Mouse (Mus musculus): ENCODE results near the gene Plscr3.
"Not testable (repeated sequence)": the region's sequence is repeated elsewhere in the genome, so short reads cannot be mapped to it uniquely, and the experiment has no call there.

The Plscr3 gene

GRCm38 (mm10) chr11:69833554-69833953 lies 12.6 kb upstream of the Plscr3 start:
- no peak for DNase-seq (ENCODE audit: low spot score)

- no peak for DNase-seq (ENCODE audit: low spot score)
Observed at GRCm38 (mm10) chr11:69834001-69834549, 12.1 kb upstream of the Plscr3 start.

GRCm38 (mm10) chr11:69835326-69835965 lies 10.7 kb upstream of the Plscr3 start:
- no peak for DNase-seq (ENCODE audit: low spot score)

DNA sequence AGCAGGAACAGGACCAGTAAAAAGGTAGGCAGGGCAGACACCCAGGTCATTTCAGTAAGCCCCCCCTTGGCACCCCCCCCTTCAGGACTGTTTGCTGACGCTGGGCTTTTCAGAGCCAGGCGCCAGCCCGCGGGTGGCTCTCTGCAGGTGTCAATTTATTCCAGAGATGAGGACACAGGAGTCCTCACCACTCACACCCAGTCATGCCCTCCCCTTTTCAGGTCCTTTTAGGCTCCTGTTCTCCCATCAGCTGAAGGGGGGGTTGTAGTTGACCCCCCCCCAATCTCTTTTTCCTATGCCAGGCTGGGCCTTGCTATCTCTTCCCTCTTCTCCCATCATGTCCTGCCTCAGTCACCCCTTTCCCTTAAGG lies 10.2 kb upstream of the Plscr3 start:
- no peak for DNase-seq (ENCODE audit: low spot score)

DNA sequence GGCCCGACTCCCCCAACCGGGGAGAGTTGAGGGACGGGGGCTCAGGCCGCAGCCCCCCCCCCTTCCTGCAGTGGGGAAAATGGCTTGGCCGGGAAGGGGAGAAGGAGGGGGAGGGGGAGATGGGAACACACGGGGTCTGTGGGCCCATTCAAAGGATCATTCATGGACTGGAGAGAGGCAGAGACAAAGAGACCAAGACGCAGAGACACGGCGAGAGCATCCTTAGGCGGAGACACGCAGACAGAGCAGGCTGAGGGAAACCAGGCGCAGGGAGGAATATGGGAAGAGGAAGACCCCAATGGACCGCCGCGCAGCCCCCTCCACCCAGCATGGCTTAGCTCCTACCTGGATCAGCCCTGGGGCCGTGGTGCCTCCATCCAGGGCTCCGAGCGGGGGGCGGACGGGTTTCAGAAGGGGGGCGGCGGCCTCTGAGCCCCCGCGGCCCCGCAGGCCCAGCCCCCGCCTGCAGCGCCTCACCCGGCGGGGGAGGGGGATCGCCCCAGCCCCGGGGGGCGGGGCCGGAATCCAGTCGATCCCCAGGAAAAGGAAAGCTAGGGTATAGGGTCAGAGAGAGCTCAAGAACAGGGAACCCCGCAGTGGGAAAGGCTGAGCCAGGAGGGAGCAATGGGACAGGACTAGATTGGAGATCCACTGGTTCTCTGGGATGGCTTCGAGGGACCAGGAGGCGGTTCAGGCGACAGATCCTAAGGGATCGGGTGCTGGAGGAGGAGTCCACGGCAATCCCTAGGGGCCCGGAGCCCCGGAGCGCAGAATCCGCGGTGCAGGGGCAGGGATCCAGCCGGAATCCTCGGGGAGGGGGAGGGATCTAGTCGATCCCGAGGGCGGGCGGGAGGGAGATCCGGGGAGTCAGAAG lies 9.2 kb upstream of the Plscr3 start:
- no peak for DNase-seq (ENCODE audit: low spot score)

DNA sequence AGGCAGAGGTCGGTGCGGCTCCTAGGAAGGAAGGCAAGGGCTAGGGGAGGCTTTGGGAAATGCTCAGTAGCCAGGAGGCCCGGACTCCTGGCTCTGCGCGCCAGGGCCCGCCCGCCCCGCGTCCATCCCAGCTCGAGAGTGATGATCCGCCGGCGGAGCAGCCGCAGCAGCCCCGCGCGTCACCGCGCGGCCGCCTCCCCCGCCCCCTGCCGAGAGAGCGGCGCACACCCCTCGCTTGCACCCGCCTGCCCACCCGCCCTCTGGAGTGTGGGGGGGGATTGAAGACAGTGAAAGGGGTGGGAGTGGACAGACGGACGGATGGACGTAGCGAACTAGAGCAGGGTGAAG lies 8.6 kb upstream of the Plscr3 start, which contains the start of gene Nlgn2:
Gene Nlgn2, minus strand, starts transcription at position 181 of the 348 bp plus-strand sequence.
- DNase-seq (ENCODE audit: low spot score): no peak

DNA sequence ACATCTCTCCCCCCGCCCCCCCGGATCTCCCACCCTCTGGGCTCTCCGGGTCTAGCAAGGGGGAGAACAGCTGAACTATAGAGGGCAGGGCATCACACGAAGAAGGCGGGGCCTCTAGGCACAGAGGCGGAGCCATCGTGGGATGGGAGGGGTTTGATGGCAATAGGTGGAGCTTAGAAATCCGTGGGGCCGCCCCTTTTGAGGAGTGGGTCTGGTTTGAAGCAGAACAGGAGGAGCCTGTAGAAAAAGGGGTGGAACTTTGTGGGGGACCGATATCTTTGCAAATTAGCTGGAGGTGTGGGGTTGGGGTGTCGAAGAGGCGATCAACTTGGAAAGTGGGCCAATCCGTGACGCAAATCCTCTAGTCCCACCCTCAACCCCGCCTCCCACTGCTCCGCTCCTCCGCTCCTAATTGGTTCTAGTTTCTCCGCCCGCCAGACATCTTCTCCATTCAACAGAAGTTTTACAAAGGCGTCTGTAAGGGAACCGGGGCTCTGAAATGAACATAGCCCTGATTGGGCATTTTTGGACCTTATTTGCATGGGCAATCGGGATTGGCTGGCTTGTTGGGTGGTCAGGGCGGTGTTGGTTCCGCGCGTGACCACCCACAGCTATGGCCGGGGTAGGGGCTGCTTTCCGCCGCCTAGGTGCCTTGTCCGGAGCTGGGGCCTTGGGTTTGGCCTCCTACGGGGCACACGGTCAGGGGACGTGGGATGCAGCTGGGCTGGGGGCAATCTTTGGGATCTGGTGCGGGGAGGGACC lies 8.0 kb upstream of the Plscr3 start, which contains the start of gene Tmem256:
Gene Tmem256, plus strand, starts transcription at position 563 of the 762 bp plus-strand sequence.
- peak; percentile 93 for DNase-seq (ENCODE audit: low spot score)

DNA sequence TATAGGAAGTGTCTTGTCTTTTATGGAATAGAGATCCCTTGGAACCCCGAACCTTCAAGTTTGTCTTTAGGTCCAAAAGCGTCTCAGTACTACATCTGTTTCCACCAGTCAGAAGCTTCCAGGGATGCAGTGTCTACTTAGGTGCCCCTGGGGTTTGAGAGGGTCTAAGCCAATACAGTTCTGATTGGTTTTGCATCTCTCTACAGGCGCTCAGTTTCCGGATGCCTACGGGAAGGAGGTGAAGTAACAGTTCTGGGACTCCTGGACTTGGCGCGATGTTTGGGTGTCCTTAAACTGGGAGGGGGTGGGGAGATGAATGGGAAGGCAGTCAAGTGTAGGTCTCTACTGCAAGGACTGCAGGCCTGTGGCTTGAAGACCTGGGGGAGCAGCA lies 7.5 kb upstream of the Plscr3 start:
- DNase-seq (ENCODE audit: low spot score): no peak

DNA sequence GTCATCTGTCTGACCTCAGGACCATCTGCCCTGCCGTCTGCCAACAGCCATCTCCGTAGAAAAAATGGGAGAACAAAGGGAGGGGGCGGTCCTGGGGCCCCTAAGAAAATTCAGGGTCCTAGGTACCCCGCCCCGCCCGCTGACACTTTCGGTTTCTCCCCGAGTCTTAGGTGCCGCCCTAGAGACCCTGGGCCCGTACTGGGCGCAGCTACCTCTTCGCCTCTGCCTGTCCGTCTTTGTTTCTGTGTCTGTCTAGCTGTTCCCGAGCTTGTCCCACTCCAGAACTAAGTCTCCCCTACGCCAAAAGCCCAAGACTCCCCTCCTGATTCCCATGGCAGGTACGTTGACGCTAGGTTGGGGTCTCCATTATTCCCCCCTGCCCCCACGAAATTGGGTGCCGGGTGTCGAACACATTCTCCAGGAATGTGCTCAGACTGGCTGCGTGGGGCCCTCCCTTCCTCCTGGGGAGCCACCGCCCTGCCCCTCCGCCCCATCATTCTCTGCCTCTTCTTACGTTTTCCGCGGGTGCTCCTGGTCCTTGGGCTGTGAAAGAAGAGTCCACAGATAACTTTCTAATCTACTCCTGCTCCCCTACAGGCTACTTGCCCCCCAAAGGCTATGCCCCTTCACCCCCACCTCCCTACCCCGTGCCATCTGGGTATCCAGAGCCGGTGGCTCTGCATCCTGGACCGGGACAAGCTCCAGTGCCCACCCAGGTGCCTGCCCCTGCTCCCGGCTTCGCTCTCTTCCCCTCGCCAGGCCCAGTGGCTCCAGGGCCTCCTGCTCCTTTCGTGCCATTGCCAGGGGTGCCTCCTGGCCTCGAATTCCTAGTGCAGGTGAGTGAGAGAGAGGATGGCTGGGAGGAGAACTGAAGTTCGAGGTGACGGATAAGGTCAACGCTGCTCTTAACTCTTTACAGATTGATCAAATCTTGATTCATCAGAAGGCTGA lies 837 bp downstream of the Plscr3 start:
- DNase-seq (ENCODE audit: low spot score): no peak

GRCm38 (mm10) chr11:69848021-69848420 lies 1.8 kb downstream of the Plscr3 start:
- DNase-seq (ENCODE audit: low spot score): no peak

GRCm38 (mm10) chr11:69849128-69849527 lies 3.0 kb downstream of the Plscr3 start:
- DNase-seq (ENCODE audit: low spot score): no peak

- no peak for DNase-seq (ENCODE audit: low spot score)
Observed at GRCm38 (mm10) chr11:69849884-69850283, 3.7 kb downstream of the Plscr3 start.

DNA sequence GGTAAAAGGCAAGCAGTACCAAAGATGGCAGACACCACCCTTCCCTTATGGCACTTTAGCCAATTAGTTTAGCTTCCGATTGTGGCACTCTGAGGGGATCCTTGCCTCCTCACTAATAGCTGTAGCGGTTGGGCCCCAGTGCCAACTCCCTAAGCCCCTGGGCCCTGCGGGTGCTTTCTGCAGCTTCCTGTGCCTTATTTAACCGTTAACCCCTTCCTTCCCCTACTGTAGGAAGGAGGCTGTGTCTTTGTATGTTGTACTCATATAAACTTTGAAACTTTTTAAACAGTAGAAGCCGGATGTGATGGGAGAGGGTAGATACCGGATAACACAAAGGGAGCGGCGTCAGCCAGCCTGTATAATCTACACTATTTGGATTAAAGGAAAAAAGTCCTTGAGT lies 4.6 kb downstream of the Plscr3 start:
- DNase-seq (ENCODE audit: low spot score): no peak

- no peak for DNase-seq (ENCODE audit: low spot score)
Observed at GRCm38 (mm10) chr11:69853994-69854393, 7.8 kb downstream of the Plscr3 start.

- DNase-seq (ENCODE audit: low spot score): no peak
Observed at GRCm38 (mm10) chr11:69854680-69855079, 8.5 kb downstream of the Plscr3 start.

DNA sequence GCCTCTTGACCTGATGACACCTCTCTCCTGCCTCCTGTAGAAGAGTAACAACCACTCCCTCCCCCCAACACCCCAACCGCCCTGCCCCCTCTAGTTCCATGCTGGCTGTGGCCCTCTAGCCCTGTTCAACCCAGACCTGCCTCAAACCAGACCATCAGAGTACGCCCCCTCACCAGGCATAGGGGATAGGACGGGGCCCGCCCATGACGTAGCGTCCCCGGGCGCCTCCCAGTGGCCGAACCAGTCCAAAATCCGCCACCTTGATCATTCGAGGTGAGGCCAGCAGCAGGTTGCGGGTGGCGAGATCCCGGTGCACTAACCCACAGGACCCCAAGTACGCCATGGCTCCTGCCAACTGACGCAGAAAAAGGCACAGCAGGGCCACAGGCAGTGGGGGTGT lies 9.2 kb downstream of the Plscr3 start:
- DNase-seq (ENCODE audit: low spot score): no peak

DNA sequence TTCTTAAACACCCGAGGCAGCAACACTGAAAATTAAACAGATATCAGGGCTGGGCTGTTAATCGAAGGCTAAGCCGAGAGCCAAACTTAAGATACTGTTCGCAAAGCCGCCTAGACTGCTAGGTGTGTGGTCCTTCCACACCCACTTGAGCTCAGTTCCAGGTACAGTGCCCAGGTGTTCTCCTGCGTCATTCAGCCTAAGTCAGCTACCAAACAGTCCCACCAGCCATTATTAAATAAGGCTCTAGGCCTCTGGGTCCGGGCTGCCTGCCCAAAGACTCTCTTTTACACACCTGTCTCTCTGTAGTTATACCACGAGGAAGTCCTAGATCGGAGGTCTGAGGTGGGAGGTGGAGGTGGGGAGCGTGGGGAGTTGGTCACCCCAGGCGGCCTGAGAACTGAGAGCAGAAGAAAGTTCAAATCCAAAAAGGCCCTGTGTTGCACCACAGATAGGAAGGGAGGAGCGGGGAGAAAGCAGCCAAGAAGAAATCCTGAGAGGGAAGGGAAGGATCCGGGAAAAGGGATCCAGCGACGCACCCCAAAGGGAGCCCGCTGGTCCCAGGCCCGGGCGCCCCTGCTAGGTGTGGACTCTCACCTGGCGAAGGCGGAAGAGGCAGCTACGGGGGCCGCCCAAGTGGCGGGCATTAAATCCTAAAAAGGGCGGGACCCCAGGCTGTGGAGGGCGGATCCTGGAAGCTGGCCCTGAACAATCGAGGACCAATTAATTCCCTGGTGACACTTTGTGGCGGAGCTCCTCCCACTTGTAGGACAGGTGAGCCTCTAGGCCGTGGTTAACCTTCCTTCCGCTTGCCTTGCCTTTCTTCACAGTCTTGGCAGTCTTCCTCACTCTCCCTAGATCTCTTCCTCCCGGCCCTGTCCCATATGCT lies 12.2 kb downstream of the Plscr3 start, which contains the start of gene Tnk1:
Gene Tnk1, minus strand, starts transcription at position 618 of the 886 bp plus-strand sequence.
- DNase-seq (ENCODE audit: low spot score): no peak

DNA sequence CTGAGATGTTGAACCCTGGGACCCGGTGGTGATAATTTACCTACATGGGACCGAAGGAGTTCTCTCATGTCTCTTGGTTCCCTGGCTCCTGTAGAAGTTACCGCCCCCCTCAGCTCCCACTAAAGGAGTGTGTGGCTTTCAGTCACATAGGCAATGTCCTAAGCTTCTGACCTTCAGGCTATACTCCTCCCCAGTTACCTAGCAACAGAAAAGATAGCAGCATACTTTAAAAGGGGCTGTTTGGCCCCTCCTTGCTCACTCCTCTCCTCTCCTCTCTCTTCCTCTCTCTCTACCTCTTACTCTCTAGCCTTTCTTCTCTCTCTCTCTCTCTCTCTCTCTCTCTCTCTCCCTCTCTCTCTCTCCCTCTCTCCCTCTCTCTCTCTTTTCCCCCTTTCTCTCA lies 17.6 kb downstream of the Plscr3 start:
- DNase-seq (ENCODE audit: low spot score): not testable (repeated sequence)

GRCm38 (mm10) chr11:69864138-69864860 lies 18.1 kb downstream of the Plscr3 start:
- DNase-seq (ENCODE audit: low spot score): no peak

Data from ovary, postnatal 14 days (tissue).